In the genomic region with DNA sequence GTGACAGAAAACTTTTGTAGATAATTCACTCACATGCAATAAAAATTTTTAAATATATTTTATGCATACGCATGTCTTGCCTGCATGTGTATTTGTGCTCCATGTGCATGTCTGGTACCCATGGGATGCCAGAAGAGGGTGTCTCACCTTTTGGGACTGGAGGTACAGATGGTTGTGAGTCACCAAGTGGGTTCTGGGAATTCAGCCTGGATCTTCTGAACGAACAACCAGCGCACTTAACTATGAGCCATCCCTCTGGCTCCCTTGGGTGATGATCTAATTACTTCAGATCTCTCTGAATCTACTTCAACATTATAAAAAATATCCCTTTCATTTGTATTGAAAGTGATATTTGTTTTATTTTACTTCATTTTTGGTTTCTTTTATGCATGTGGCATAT, we compare ENCODE assay signal across 22 mouse cellular contexts.
"Had no signal": no experiment of that assay in that cellular context is flagged by ENCODE, and none has a peak within 500 bp of the region (broad histone marks: within the 10 kb centered on the region; RNA-seq: fewer than 3 reads in every experiment).

No protein-coding gene starts in this region.

- H3K4me3 ChIP-seq: intestine, embryonic 15.5 days; kidney, embryonic 15.5 days; limb, embryonic 12.5 days; limb, embryonic 15.5 days; midbrain, embryonic 10.5 days; midbrain, embryonic 13.5 days; myocyte; neural tube, embryonic 13.5 days; stomach, embryonic 15.5 days had no signal

- DNase-seq: kidney, adult 11 months; kidney, adult 8-10 months; kidney, postnatal 10 days; kidney, postnatal 36 days; left cerebral cortex, postnatal 4 days; liver, postnatal 0 days; lung, embryonic 14.5 days; retina, postnatal 1 day; right cerebral cortex, postnatal 4 days; spleen, adult 18-20 months; thymus, postnatal 36 days had no signal

- H3K27ac ChIP-seq: intestine, embryonic 15.5 days; kidney, embryonic 15.5 days; limb, embryonic 12.5 days; limb, embryonic 15.5 days; liver, embryonic 14.5 days; macrophage; midbrain, embryonic 10.5 days; midbrain, embryonic 13.5 days; neural tube, embryonic 13.5 days; stomach, embryonic 15.5 days had no signal
